Mouse (Mus musculus) lung, embryonic 15.5 days (tissue): ENCODE data around the gene Trim30c. TPM values are rescaled to one million over a fixed set of nuclear protein-coding genes. Genes with fewer than 3 reads are reported as not detected.
"Not testable (repeated sequence)": the region's sequence is repeated elsewhere in the genome, so short reads cannot be mapped to it uniquely, and the experiment has no call there.

Experiments used
- ATAC-seq: fragments of 200-750 bp; cut with Nextera tagmentation; 2 replicates; pipeline ENCODE4 v1.8.0; 2017; ENCODE audit warnings: moderate number of reproducible peaks, borderline replicate concordance; ENCODE audit not compliant: low FRiP score, low TSS enrichment; ENCODE audit errors: extremely low read depth
- H3K27ac ChIP-seq: fragments of 300-500 bp; sonication (generic); 2 replicates; pipeline ENCODE4 v1.5.1; 2015; ENCODE audit warnings: moderate library complexity, mild to moderate bottlenecking, inconsistent platforms
- H3K27me3 ChIP-seq: fragments of 300-500 bp; sonication (generic); 2 replicates; pipeline ENCODE4 v1.6.1; 2015; ENCODE audit warnings: inconsistent platforms
- H3K36me3 ChIP-seq: fragments of 300-500 bp; sonication (generic); 2 replicates; pipeline ENCODE4 v1.6.1; 2015; ENCODE audit warnings: inconsistent platforms
- H3K4me1 ChIP-seq: fragments of 300-500 bp; sonication (generic); 2 replicates; pipeline ENCODE4 v1.6.1; 2015; ENCODE audit warnings: inconsistent platforms
- H3K4me2 ChIP-seq: fragments of 300-500 bp; sonication (generic); 2 replicates; pipeline ENCODE4 v1.6.1; 2015; ENCODE audit warnings: inconsistent platforms, mild to moderate bottlenecking, moderate library complexity
- H3K4me3 ChIP-seq: fragments of 300-500 bp; sonication (generic); 2 replicates; pipeline ENCODE4 v1.5.1; 2015; ENCODE audit warnings: mild to moderate bottlenecking, inconsistent platforms
- H3K9ac ChIP-seq: fragments of 300-500 bp; sonication (generic); 2 replicates; pipeline ENCODE4 v1.6.1; 2015; ENCODE audit warnings: inconsistent platforms
- H3K9me3 ChIP-seq: fragments of 300-500 bp; sonication (generic); 2 replicates; pipeline ENCODE4 v1.6.1; 2016; ENCODE audit warnings: inconsistent platforms
- WGBS: fragments of 180-500 bp; shearing (Covaris S2); methylation state at CpG from one replicate; pipeline ENCODE4 v1.1.7; 2015; 5-methylcytosine and 5-hydroxymethylcytosine counted together
- polyA plus RNA-seq: library from polyadenylated mRNA; unstranded; fragments of >200 nt; fragmentation: Nextera tagmentation; extraction: Ambion mirVana; gene quantifications from 2 replicates; pipeline ENCODE4 v1.2.1, GENCODE M21; 2015

Trim30c gene
- 0.22 and 0.26 TPM in 2 replicates for polyA plus RNA-seq

- Histone ChIP-seq H3K4me1 (no peaks in the 10 kb centered on the region), H3K4me3 (no peak within 1 kb of the TSS), H3K27me3 (no peaks in the 10 kb centered on the region), H3K27ac (no peak within 1 kb of the TSS), H3K9ac (no peak within 1 kb of the TSS), H3K9me3 (no peaks in the 10 kb centered on the region), H3K4me2 (no peak within 1 kb of the TSS), H3K36me3 (no peaks in the 10 kb centered on the region)
- ATAC-seq, result no peak
- 80% methylated on average over 1 of the region's 1 CpGs for WGBS
Observed at GRCm38 (mm10) chr7:104400698-104401097, at the start of gene Trim30c. Trim30c (minus strand) TSS chr7:104400837.

- no peak overlapping the region for H3K27ac ChIP-seq
Observed at GRCm38 (mm10) chr7:104445961-104446645, 45.5 kb upstream of the Trim30c start.

GRCm38 (mm10) chr7:104404460-104404950 is 3.9 kb upstream of the Trim30c start:
- no peaks in the 10 kb centered on the region for H3K9me3 ChIP-seq
- WGBS, result 89% methylated on average over 3 of the region's 3 CpGs
- no peaks in the 10 kb centered on the region for H3K27me3 ChIP-seq
- no peaks in the 10 kb centered on the region for H3K36me3 ChIP-seq
- no peak overlapping the region for H3K4me2 ChIP-seq
- H3K4me3 ChIP-seq, result no peak overlapping the region
- ATAC-seq, result no peak
- no peak overlapping the region for H3K27ac ChIP-seq
- no peaks in the 10 kb centered on the region for H3K4me1 ChIP-seq
- H3K9ac ChIP-seq, result no peak overlapping the region

More at GRCm38 (mm10) chr7:104445961-104446645, 45.5 kb upstream of the Trim30c start:
- no peak overlapping the region for H3K4me3 ChIP-seq
- H3K4me1 ChIP-seq, result no peaks in the 10 kb centered on the region
- WGBS, result 38% methylated on average over 2 of the region's 2 CpGs
- no peaks in the 10 kb centered on the region for H3K9me3 ChIP-seq
- ATAC-seq, result 0 out of 2 replicates have a peak, but pooled peaks have one; percentile 46
- no peak overlapping the region; the same call in 1 of the 2 replicates for H3K4me2 ChIP-seq
- no peak overlapping the region for H3K9ac ChIP-seq
- no peaks in the 10 kb centered on the region for H3K27me3 ChIP-seq
- no peaks in the 10 kb centered on the region for H3K36me3 ChIP-seq

- no peak overlapping the region for H3K9ac ChIP-seq
- H3K4me1 ChIP-seq, result no peaks in the 10 kb centered on the region
- H3K4me2 ChIP-seq, result no peak overlapping the region
- no peak overlapping the region for H3K27ac ChIP-seq
- H3K9me3 ChIP-seq, result no peaks in the 10 kb centered on the region
- no peaks in the 10 kb centered on the region for H3K27me3 ChIP-seq
- no peaks in the 10 kb centered on the region for H3K36me3 ChIP-seq
- H3K4me3 ChIP-seq, result no peak overlapping the region
- ATAC-seq, result no peak
Observed at GRCm38 (mm10) chr7:104401140-104401539, 503 bp upstream of the Trim30c start.

- ATAC-seq, result no peak
- H3K36me3 ChIP-seq, result no peaks in the 10 kb centered on the region
- no peak overlapping the region for H3K27ac ChIP-seq
- H3K4me3 ChIP-seq, result no peak overlapping the region
- H3K27me3 ChIP-seq, result no peaks in the 10 kb centered on the region
- H3K4me1 ChIP-seq, result no peaks in the 10 kb centered on the region
- no peak overlapping the region for H3K9ac ChIP-seq
- no peaks in the 10 kb centered on the region for H3K9me3 ChIP-seq
- H3K4me2 ChIP-seq, result no peak overlapping the region
- WGBS, result 81% methylated on average over 1 of the region's 1 CpGs
Observed at GRCm38 (mm10) chr7:104398492-104398891, 2.1 kb downstream of the Trim30c start.

- ATAC-seq, result no peak
- H3K27ac ChIP-seq, result no peak within 1 kb of the TSS
- 66% methylated on average over 1 of the region's 1 CpGs for WGBS
Observed at GRCm38 (mm10) chr7:104369736-104370414, 30.8 kb downstream of the Trim30c start, which contains the start of gene Trim30b. Trim30b (minus strand) TSS chr7:104369884.

GRCm38 (mm10) chr7:104366339-104366738 is 34.3 kb downstream of the Trim30c start:
- Histone ChIP-seq H3K4me2 (no peak overlapping the region), H3K36me3 (no peaks in the 10 kb centered on the region), H3K9ac (no peak overlapping the region), H3K27ac (no peak overlapping the region), H3K27me3 (no peaks in the 10 kb centered on the region), H3K4me3 (no peak overlapping the region), H3K4me1 (no peaks in the 10 kb centered on the region), H3K9me3 (no peaks in the 10 kb centered on the region)
- no peak for ATAC-seq

More at GRCm38 (mm10) chr7:104369736-104370414, 30.8 kb downstream of the Trim30c start, which contains the start of gene Trim30b:
- no peaks in the 10 kb centered on the region for H3K4me1 ChIP-seq
- H3K27me3 ChIP-seq, result no peaks in the 10 kb centered on the region
- no peaks in the 10 kb centered on the region for H3K9me3 ChIP-seq
- no peaks in the 10 kb centered on the region for H3K36me3 ChIP-seq
- H3K4me2 ChIP-seq, result no peak within 1 kb of the TSS
- no peak within 1 kb of the TSS for H3K9ac ChIP-seq
- H3K4me3 ChIP-seq, result no peak within 1 kb of the TSS

- Histone ChIP-seq H3K9ac (no peak overlapping the region), H3K27ac (no peak overlapping the region), H3K27me3 (no peaks in the 10 kb centered on the region), H3K9me3 (no peaks in the 10 kb centered on the region), H3K4me3 (peak overlapping the region; percentile 48), H3K36me3 (no peaks in the 10 kb centered on the region), H3K4me1 (no peaks in the 10 kb centered on the region), H3K4me2 (peak overlapping the region; percentile 61)
- 58% methylated on average over 2 of the region's 2 CpGs for WGBS
- no peak for ATAC-seq
Observed at GRCm38 (mm10) chr7:104353600-104353967, 47.1 kb downstream of the Trim30c start.

- Histone ChIP-seq H3K36me3 (no peaks in the 10 kb centered on the region), H3K27me3 (no peaks in the 10 kb centered on the region), H3K4me3 (peak within 1 kb of the TSS; percentile 48), H3K9ac (0 out of 2 replicates have a peak within 1 kb of the TSS, but pooled peaks have one; percentile 27), H3K4me2 (peak within 1 kb of the TSS; percentile 61), H3K9me3 (no peaks in the 10 kb centered on the region), H3K4me1 (no peaks in the 10 kb centered on the region), H3K27ac (peak within 1 kb of the TSS; percentile 47)
- ATAC-seq, result peak; percentile 100
- 2% methylated on average over 14 of the region's 14 CpGs for WGBS
Observed at GRCm38 (mm10) chr7:104352717-104353599, 47.7 kb downstream of the Trim30c start, which contains the start of gene Trim12c. Trim12c (minus strand) TSS chr7:104353362.

- not testable (repeated sequence) for H3K27me3 ChIP-seq, H3K9ac ChIP-seq, H3K4me1 ChIP-seq, H3K36me3 ChIP-seq, H3K27ac ChIP-seq, H3K4me2 ChIP-seq, H3K9me3 ChIP-seq, H3K4me3 ChIP-seq, ATAC-seq
- 89% methylated on average over 4 of the region's 4 CpGs for WGBS
Observed at GRCm38 (mm10) chr7:104348043-104348442, 52.6 kb downstream of the Trim30c start.

- H3K36me3 ChIP-seq, ATAC-seq, H3K4me1 ChIP-seq, H3K27ac ChIP-seq, H3K4me2 ChIP-seq, H3K27me3 ChIP-seq, H3K9ac ChIP-seq, H3K4me3 ChIP-seq, H3K9me3 ChIP-seq: not testable (repeated sequence)
- WGBS, result 83% methylated on average over 4 of the region's 4 CpGs
Observed at GRCm38 (mm10) chr7:104340744-104341143, 59.9 kb downstream of the Trim30c start.
